Mouse (Mus musculus) intestine, embryonic 15.5 days (tissue): ENCODE data around the gene Plod1. TPM values are rescaled to one million over a fixed set of nuclear protein-coding genes. Genes with fewer than 3 reads are reported as not detected.

Experiments
- polyA plus RNA-seq: library from polyadenylated mRNA; unstranded; fragments of >200 nt; fragmentation: Nextera tagmentation; extraction: Ambion mirVana; gene quantifications from 2 replicates; pipeline ENCODE4 v1.2.1, GENCODE M21; 2015

Plod1 gene
- polyA plus RNA-seq, 1 experiment from 2014 or later: 38.8 TPM

Other genes with a start within 250 kb of the Plod1 start
- not detected in 2 replicates for gene Zfp534, start 234.2 kb downstream of the Plod1 start, polyA plus RNA-seq
- 10.8 and 11.9 TPM in 2 replicates for gene Zfp984, start 127.0 kb downstream of the Plod1 start, polyA plus RNA-seq
- 4.6 and 4.7 TPM in 2 replicates for gene Zfp933, start 88.4 kb downstream of the Plod1 start, polyA plus RNA-seq
- 33.1 and 35.6 TPM in 2 replicates for gene Miip, start 68.0 kb downstream of the Plod1 start, polyA plus RNA-seq
- 9.6 and 9.8 TPM in 2 replicates for gene Fv1, start 67.8 kb downstream of the Plod1 start, polyA plus RNA-seq
- 42.4 and 42.5 TPM in 2 replicates for gene Mfn2, start 32.1 kb downstream of the Plod1 start, polyA plus RNA-seq
- gene 2510039O18Rik, start 4.1 kb upstream of the Plod1 start, polyA plus RNA-seq: 17.5 and 18.4 TPM in 2 replicates
- not detected in 2 replicates for gene Nppb, start 49.0 kb upstream of the Plod1 start, polyA plus RNA-seq
- gene Nppa, start 64.0 kb upstream of the Plod1 start, polyA plus RNA-seq: 0.21 TPM in 1 of 2 replicates, not detected in the other
- gene Clcn6, start 102.1 kb upstream of the Plod1 start, polyA plus RNA-seq: 4.7 and 4.9 TPM in 2 replicates
- gene Mthfr, start 102.3 kb upstream of the Plod1 start, polyA plus RNA-seq: 18.4 TPM in 2 replicates
- gene Agtrap, start 151.3 kb upstream of the Plod1 start, polyA plus RNA-seq: 15.1 and 16.7 TPM in 2 replicates
- gene Mad2l2, start 193.6 kb upstream of the Plod1 start, polyA plus RNA-seq: 32.9 and 33.9 TPM in 2 replicates
- gene Draxin, start 193.9 kb upstream of the Plod1 start, polyA plus RNA-seq: 0.15 and 0.24 TPM in 2 replicates
- 16.0 and 17.9 TPM in 2 replicates for gene Fbxo6, start 215.4 kb upstream of the Plod1 start, polyA plus RNA-seq
- 6.8 and 7.2 TPM in 2 replicates for gene Fbxo44, start 223.7 kb upstream of the Plod1 start, polyA plus RNA-seq
- gene Fbxo2, start 223.9 kb upstream of the Plod1 start, polyA plus RNA-seq: 0.51 and 0.58 TPM in 2 replicates